Mouse (Mus musculus): Measurements from ENCODE around the gene Gm11096. TPM values are rescaled to one million over a fixed set of nuclear protein-coding genes. Genes with fewer than 3 reads are reported as not detected.

Gene Gm11096
- polyA plus RNA-seq, 1 experiment from 2014 or later, result not detected

- 82% methylated on average over 1 of the region's 1 CpGs for WGBS
- Histone ChIP-seq H3K27ac (no peak overlapping the region), H3K9ac (no peak overlapping the region)
These were observed 44.8 kb downstream of the Gm11096 start for GRCm38 (mm10) chr17:81486388-81486787.

More at GRCm38 (mm10) chr17:81486388-81486787, 44.8 kb downstream of the Gm11096 start:
- H3K9me3 ChIP-seq, result no peaks in the 10 kb centered on the region
- no peak overlapping the region for H3K4me3 ChIP-seq (replicated peaks)
- no peak for ATAC-seq
- no peaks in the 10 kb centered on the region for H3K36me3 ChIP-seq
- H3K4me2 ChIP-seq (replicated peaks), result no peak overlapping the region
- H3K27me3 ChIP-seq (replicated peaks), result no peaks in the 10 kb centered on the region
- no peaks in the 10 kb centered on the region for H3K4me1 ChIP-seq (replicated peaks)
